Mouse (Mus musculus) embryonic fibroblast, embryonic 13.5 days (primary cell): Measurements from ENCODE around the gene Abhd8.

Experiments used
- CTCF ChIP-seq: IDR thresholded peaks from 2 replicates; pipeline ENCODE4 v1.5.1; 2011; ENCODE audit warnings: mild to moderate bottlenecking, control low read depth, low read length, moderate library complexity, borderline replicate concordance; ENCODE audit not compliant: insufficient read depth
- POLR2A ChIP-seq: IDR thresholded peaks from 2 replicates; pipeline ENCODE4 v1.6.1; 2011; ENCODE audit warnings: low read depth, mild to moderate bottlenecking, control low read depth, low read length, moderate library complexity

DNA sequence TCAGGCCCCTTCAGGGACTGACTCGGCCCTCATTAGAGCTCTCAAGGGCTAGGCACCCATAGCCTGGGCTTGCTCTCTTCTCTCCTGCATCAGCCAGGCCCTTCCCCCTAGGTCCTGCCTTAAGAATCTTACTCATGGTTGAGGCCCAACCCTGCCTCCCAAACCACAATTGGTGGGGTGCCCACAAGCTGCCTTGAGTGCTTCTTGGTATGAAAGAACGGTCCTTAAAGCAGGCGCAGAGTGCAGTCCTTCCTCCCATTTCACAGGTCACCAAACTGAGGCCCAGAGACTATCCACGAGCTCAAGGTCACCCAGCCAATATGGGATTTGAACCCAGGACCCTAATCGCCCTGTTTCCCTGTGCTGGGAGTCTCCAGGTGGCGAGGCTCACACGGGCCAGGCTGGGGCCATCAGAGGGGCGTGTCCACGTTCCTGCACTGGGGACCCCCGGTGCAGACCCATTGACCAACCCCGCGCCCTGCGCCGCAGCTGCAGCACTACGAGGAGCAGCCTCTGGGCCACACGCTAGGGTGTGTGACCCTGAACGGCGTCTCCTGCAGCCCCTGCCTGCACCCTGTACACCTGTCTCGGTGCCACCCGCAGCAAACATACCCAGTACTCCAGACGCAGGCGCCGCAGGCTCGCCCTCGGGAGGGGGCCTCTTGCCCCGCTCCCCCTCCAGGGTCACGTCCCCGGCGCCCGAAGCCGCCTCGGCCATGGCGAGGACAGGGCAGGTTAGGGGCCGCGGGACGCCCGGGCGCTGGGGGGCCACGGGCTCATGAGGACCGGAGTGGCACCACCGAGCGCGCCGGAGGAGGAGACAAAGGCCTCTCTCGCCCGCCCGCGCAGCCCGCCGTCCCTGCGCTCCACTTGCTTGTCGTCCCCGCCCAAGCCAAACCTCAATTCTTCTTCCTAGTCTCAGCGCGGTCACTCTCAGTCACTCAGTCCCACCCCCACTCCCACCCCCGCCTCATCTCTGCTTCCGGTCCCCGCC is 22.0 kb upstream of the Abhd8 start, which contains the start of gene Ano8:
- TF ChIP-seq POLR2A = peak; percentile 61
- TF ChIP-seq CTCF = no peak
